Mouse (Mus musculus) stomach, embryonic 14.5 days (tissue): Measurements from ENCODE around the gene Gm11238. TPM values are rescaled to one million over a fixed set of nuclear protein-coding genes. Genes with fewer than 3 reads are reported as not detected.
"Not testable (repeated sequence)": the region's sequence is repeated elsewhere in the genome, so short reads cannot be mapped to it uniquely, and the experiment has no call there.

Experiments used
- ATAC-seq: fragments of 200-750 bp; cut with Nextera tagmentation; 2 replicates; pipeline ENCODE4 v1.8.0; 2017; ENCODE audit warnings: low read depth, moderate TSS enrichment; ENCODE audit not compliant: insufficient number of reproducible peaks, insufficient read depth, low FRiP score
- H3K27ac ChIP-seq: fragments of 300-500 bp; sonication (generic); 2 replicates; pipeline ENCODE4 v1.5.1; 2014; ENCODE audit warnings: mild to moderate bottlenecking, low read length, moderate library complexity, mixed read lengths
- H3K27me3 ChIP-seq: fragments of 300-500 bp; sonication (generic); 2 replicates; pipeline ENCODE4 v1.6.1; 2014; ENCODE audit warnings: low read length, control low read depth, mixed read lengths; ENCODE audit not compliant: control insufficient read depth, insufficient read depth
- H3K36me3 ChIP-seq: fragments of 300-500 bp; sonication (generic); 2 replicates; pipeline ENCODE4 v1.6.1; 2014; ENCODE audit warnings: mild to moderate bottlenecking, control low read depth, low read length, moderate library complexity, mixed read lengths; ENCODE audit not compliant: control insufficient read depth, insufficient read depth
- H3K4me1 ChIP-seq: fragments of 300-500 bp; sonication (generic); 2 replicates; pipeline ENCODE4 v1.6.1; 2014; ENCODE audit warnings: low read length, control low read depth, mixed read lengths; ENCODE audit not compliant: control insufficient read depth, insufficient read depth
- H3K4me2 ChIP-seq: fragments of 300-500 bp; sonication (generic); replicated peaks from 2 replicates; pipeline ENCODE4 v1.6.1; 2014; ENCODE audit warnings: low read depth, low read length, control low read depth
- H3K4me3 ChIP-seq: fragments of 300-500 bp; sonication (generic); 2 replicates; pipeline ENCODE4 v1.5.1; 2014; ENCODE audit warnings: low read depth, low read length, control low read depth
- H3K9ac ChIP-seq: fragments of 300-500 bp; sonication (generic); replicated peaks from 2 replicates; pipeline ENCODE4 v1.6.1; 2014; ENCODE audit warnings: low read depth, mild to moderate bottlenecking, control low read depth, low read length, moderate library complexity, mixed read lengths
- H3K9me3 ChIP-seq: fragments of 300-500 bp; sonication (generic); 2 replicates; pipeline ENCODE4 v1.6.1; 2016; ENCODE audit warnings: low read depth, low read length, control low read depth; ENCODE audit not compliant: control insufficient read depth
- WGBS: fragments of 180-500 bp; shearing (Covaris S2); extraction: QIAGEN DNeasy Blood & Tissue Kit; methylation state at CpG from one replicate; pipeline ENCODE4 v1.1.7; 2014; 5-methylcytosine and 5-hydroxymethylcytosine counted together
- polyA plus RNA-seq: library from polyadenylated mRNA; unstranded; fragments of >200 nt; fragmentation: Nextera tagmentation; extraction: Ambion mirVana; gene quantifications from 2 replicates; pipeline ENCODE4 v1.2.1, GENCODE M21; 2014

Gm11238 gene
- polyA plus RNA-seq: not detected in 2 replicates

DNA sequence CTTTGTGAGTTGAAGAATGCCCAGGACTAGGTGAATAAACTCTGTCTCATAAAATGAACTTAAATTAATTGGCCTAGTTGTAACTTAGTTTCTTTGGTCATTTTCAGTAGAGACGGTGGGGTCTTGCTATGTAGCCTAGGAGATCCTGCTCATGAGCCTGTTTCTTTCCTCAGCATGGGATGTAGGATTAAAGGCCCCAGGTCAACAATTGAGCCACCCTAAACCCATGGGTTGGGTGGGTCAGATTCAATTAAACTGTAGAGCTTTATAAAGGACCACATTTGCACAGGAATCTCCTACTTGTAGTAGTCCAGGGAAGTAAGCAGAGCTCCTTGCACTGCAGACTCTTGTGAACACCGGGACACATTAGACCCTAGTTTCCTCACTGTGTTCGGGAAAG lies at the start of gene Gm11238:
Gene Gm11238, plus strand, starts transcription at position 301 of the 400 bp plus-strand sequence.
- H3K4me3 ChIP-seq, H3K4me1 ChIP-seq, H3K9ac ChIP-seq, H3K4me2 ChIP-seq, H3K9me3 ChIP-seq, H3K27me3 ChIP-seq, ATAC-seq, H3K27ac ChIP-seq, H3K36me3 ChIP-seq: not testable (repeated sequence)
- WGBS: no CpG with 5 or more reads among the region's 3 CpGs

DNA sequence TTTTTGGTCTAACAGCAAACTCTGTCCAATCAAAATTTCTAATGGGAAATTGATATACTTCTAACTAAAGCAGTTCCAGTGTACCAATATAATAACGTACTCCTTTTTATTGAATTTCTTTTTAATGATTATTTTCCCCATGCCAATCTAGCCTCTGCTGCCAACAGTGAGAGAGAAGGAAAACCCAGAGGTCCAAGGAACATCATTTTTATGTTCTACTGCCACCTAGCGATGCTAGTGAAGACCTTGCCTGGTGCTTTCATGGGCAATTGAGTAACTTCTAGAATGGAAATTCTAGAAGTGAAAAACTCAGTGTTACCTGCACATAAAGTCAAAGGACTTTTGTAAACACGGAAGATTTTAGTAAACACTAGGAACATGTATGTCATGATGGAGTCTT lies 8.4 kb upstream of the Gm11238 start:
- WGBS: 4% methylated on average over 3 of the region's 3 CpGs
- ATAC-seq: 0 out of 2 replicates have a peak, but pooled peaks have one; percentile 37
- Histone ChIP-seq H3K4me1 (no peaks in the 10 kb centered on the region), H3K4me3 (no peak overlapping the region), H3K4me2 (no peak overlapping the region), H3K27me3 (no peaks in the 10 kb centered on the region), H3K27ac (no peak overlapping the region), H3K36me3 (no peaks in the 10 kb centered on the region), H3K9ac (no peak overlapping the region), H3K9me3 (no peaks in the 10 kb centered on the region)

DNA sequence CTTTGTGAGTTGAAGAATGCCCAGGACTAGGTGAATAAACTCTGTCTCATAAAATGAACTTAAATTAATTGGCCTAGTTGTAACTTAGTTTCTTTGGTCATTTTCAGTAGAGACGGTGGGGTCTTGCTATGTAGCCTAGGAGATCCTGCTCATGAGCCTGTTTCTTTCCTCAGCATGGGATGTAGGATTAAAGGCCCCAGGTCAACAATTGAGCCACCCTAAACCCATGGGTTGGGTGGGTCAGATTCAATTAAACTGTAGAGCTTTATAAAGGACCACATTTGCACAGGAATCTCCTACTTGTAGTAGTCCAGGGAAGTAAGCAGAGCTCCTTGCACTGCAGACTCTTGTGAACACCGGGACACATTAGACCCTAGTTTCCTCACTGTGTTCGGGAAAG lies 15.0 kb downstream of the Gm11238 start, which contains the start of gene Gm11237:
Gene Gm11237, plus strand, starts transcription at position 301 of the 400 bp plus-strand sequence.
- H3K4me2 ChIP-seq, H3K27ac ChIP-seq, H3K9me3 ChIP-seq, H3K27me3 ChIP-seq, H3K36me3 ChIP-seq, ATAC-seq, H3K4me3 ChIP-seq, H3K4me1 ChIP-seq, H3K9ac ChIP-seq: not testable (repeated sequence)
- no CpG with 5 or more reads among the region's 3 CpGs for WGBS

DNA sequence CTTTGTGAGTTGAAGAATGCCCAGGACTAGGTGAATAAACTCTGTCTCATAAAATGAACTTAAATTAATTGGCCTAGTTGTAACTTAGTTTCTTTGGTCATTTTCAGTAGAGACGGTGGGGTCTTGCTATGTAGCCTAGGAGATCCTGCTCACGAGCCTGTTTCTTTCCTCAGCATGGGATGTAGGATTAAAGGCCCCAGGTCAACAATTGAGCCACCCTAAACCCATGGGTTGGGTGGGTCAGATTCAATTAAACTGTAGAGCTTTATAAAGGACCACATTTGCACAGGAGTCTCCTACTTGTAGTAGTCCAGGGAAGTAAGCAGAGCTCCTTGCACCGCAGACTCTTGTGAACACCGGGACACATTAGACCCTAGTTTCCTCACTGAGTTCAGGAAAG lies 30.1 kb downstream of the Gm11238 start, which contains the start of gene Gm11236:
Gene Gm11236, plus strand, starts transcription at position 301 of the 400 bp plus-strand sequence.
- not testable (repeated sequence) for H3K4me1 ChIP-seq, H3K4me3 ChIP-seq, H3K9me3 ChIP-seq, ATAC-seq, H3K27ac ChIP-seq, H3K9ac ChIP-seq, H3K36me3 ChIP-seq, H3K27me3 ChIP-seq, H3K4me2 ChIP-seq
- WGBS: no CpG with 5 or more reads among the region's 4 CpGs

DNA sequence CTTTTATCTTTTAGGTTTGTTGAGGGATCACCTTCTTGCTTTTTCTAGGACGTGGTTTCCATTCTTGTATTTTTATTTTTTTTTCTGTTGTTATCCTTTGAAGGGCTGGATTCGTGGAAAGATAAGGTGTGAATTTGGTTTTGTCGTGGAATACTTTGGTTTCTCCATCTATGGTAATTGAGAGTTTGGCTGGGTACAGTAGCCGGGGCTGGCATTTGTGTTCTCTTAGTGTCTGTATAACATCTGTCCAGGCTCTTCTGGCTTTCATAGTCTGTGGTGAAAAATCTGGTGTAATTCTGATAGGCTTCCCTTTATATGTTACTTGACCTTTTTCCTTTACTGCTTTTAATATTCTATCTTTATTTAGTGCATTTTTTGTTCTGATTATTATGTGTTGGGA lies 54.2 kb downstream of the Gm11238 start:
- H3K4me3 ChIP-seq, H3K9me3 ChIP-seq, H3K4me2 ChIP-seq, H3K4me1 ChIP-seq, ATAC-seq, H3K9ac ChIP-seq, H3K27ac ChIP-seq, H3K27me3 ChIP-seq, H3K36me3 ChIP-seq: not testable (repeated sequence)
- WGBS: 82% methylated on average over 4 of the region's 4 CpGs

DNA sequence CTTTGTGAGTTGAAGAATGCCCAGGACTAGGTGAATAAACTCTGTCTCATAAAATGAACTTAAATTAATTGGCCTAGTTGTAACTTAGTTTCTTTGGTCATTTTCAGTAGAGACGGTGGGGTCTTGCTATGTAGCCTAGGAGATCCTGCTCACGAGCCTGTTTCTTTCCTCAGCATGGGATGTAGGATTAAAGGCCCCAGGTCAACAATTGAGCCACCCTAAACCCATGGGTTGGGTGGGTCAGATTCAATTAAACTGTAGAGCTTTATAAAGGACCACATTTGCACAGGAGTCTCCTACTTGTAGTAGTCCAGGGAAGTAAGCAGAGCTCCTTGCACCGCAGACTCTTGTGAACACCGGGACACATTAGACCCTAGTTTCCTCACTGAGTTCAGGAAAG lies 60.4 kb downstream of the Gm11238 start, which contains the start of gene Gm11239:
Gene Gm11239, plus strand, starts transcription at position 301 of the 400 bp plus-strand sequence.
- not testable (repeated sequence) for ATAC-seq

DNA sequence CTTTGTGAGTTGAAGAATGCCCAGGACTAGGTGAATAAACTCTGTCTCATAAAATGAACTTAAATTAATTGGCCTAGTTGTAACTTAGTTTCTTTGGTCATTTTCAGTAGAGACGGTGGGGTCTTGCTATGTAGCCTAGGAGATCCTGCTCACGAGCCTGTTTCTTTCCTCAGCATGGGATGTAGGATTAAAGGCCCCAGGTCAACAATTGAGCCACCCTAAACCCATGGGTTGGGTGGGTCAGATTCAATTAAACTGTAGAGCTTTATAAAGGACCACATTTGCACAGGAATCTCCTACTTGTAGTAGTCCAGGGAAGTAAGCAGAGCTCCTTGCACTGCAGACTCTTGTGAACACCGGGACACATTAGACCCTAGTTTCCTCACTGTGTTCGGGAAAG lies 75.5 kb downstream of the Gm11238 start, which contains the start of gene Gm428:
Gene Gm428, plus strand, starts transcription at position 301 of the 400 bp plus-strand sequence.
- WGBS: no CpG with 5 or more reads among the region's 4 CpGs
- not testable (repeated sequence) for H3K27ac ChIP-seq, H3K9me3 ChIP-seq, H3K4me1 ChIP-seq, H3K36me3 ChIP-seq, H3K4me3 ChIP-seq, H3K9ac ChIP-seq, ATAC-seq, H3K4me2 ChIP-seq, H3K27me3 ChIP-seq

More for the DNA sequence above, 60.4 kb downstream of the Gm11238 start, which contains the start of gene Gm11239:
- H3K9me3 ChIP-seq, H3K9ac ChIP-seq, H3K36me3 ChIP-seq, H3K4me2 ChIP-seq, H3K27me3 ChIP-seq, H3K4me3 ChIP-seq, H3K27ac ChIP-seq, H3K4me1 ChIP-seq: not testable (repeated sequence)
- WGBS: no CpG with 5 or more reads among the region's 4 CpGs
